Mouse (Mus musculus) heart, postnatal 0 days (tissue): ENCODE measurements at regions not wholly inside any gene's neighbourhood (a gene's known extent, or its start where the extent isn't known, plus 50 kb on each side); places are given as distances from the start of the nearest gene placed in this dataset.

ENCODE experiments used
- ATAC-seq: fragments of 200-750 bp; cut with Nextera tagmentation; 2 replicates; pipeline ENCODE4 v1.8.0; 2017; ENCODE audit warnings: low read depth, moderate number of reproducible peaks, moderate library complexity; ENCODE audit not compliant: insufficient read depth
- DNase-seq: peaks from one replicate; pipeline ENCODE4 v3.0.0-alpha.2; 2016; ENCODE audit warnings: low spot score
- H3K27ac ChIP-seq: fragments of 300-500 bp; sonication (generic); 2 replicates; pipeline ENCODE4 v1.5.1; 2014; ENCODE audit warnings: low read depth, mild to moderate bottlenecking
- H3K27me3 ChIP-seq: fragments of 300-500 bp; sonication (generic); 2 replicates; pipeline ENCODE4 v1.6.1; 2014; ENCODE audit warnings: low read length, mixed read lengths; ENCODE audit not compliant: control insufficient read depth, insufficient read depth
- H3K36me3 ChIP-seq: fragments of 300-500 bp; sonication (generic); replicated peaks from 2 replicates; pipeline ENCODE4 v1.6.1; 2014; ENCODE audit warnings: low read length, mixed read lengths; ENCODE audit not compliant: control insufficient read depth, insufficient read depth
- H3K4me1 ChIP-seq: fragments of 300-500 bp; sonication (generic); 2 replicates; pipeline ENCODE4 v1.6.1; 2014; ENCODE audit warnings: antibody characterized with exemption; ENCODE audit not compliant: control insufficient read depth, insufficient read depth
- H3K4me2 ChIP-seq: fragments of 300-500 bp; sonication (generic); 2 replicates; pipeline ENCODE4 v1.6.1; 2014; ENCODE audit warnings: low read depth, mild to moderate bottlenecking, low read length, moderate library complexity
- H3K4me3 ChIP-seq: fragments of 300-500 bp; sonication (generic); 2 replicates; pipeline ENCODE4 v1.5.1; 2014; ENCODE audit warnings: low read depth, low read length
- H3K9ac ChIP-seq: fragments of 300-500 bp; sonication (generic); replicated peaks from 2 replicates; pipeline ENCODE4 v1.6.1; 2014; ENCODE audit warnings: low read depth, low read length, mixed read lengths
- H3K9me3 ChIP-seq: fragments of 300-500 bp; sonication (generic); replicated peaks from 2 replicates; pipeline ENCODE4 v1.6.1; 2016; ENCODE audit warnings: low read length; ENCODE audit not compliant: control insufficient read depth
- CTCF ChIP-seq: IDR thresholded peaks from 2 replicates; pipeline ENCODE4 v1.5.1; 2016; ENCODE audit warnings: antibody characterized with exemption, control low read depth, low read depth
- EP300 ChIP-seq: IDR thresholded peaks from 2 replicates; pipeline ENCODE4 v1.6.1; 2016; ENCODE audit warnings: antibody characterized with exemption, low read depth
- WGBS: fragments of 180-500 bp; shearing (Covaris S2); extraction: QIAGEN DNeasy Blood & Tissue Kit; methylation state at CpG from one replicate; pipeline ENCODE4 v1.1.7; 2014; 5-methylcytosine and 5-hydroxymethylcytosine counted together

- DNase-seq (no peak), ATAC-seq (no peak)
- H3K9me3 ChIP-seq, result no peaks in the 10 kb centered on the region
- H3K27ac ChIP-seq, result no peak overlapping the region
- no peak for TF ChIP-seq CTCF
- TF ChIP-seq EP300, result no peak
- H3K4me1 ChIP-seq, result no peaks in the 10 kb centered on the region
- H3K4me3 ChIP-seq, result no peak overlapping the region
- no peaks in the 10 kb centered on the region for H3K36me3 ChIP-seq
- no peaks in the 10 kb centered on the region for H3K27me3 ChIP-seq
- no peak overlapping the region for H3K9ac ChIP-seq
- WGBS, result 36% methylated on average over 3 of the region's 3 CpGs
- H3K4me2 ChIP-seq, result no peak overlapping the region
Measured at GRCm38 (mm10) chr3:117049410-117049809, 80.6 kb upstream of the Palmd start.

- Histone ChIP-seq H3K27me3 (no peaks in the 10 kb centered on the region), H3K9me3 (no peaks in the 10 kb centered on the region), H3K4me1 (no peaks in the 10 kb centered on the region), H3K4me3 (no peak overlapping the region), H3K36me3 (no peaks in the 10 kb centered on the region), H3K27ac (no peak overlapping the region), H3K4me2 (no peak overlapping the region), H3K9ac (no peak overlapping the region)
- WGBS, result 63% methylated on average over 4 of the region's 4 CpGs
- TF ChIP-seq EP300, result no peak
- no peak for TF ChIP-seq CTCF
- DNase-seq (no peak), ATAC-seq (no peak)
Measured at GRCm38 (mm10) chr3:117044809-117045208, 76.0 kb upstream of the Palmd start.

GRCm38 (mm10) chr3:117044304-117044703 is 75.5 kb upstream of the Palmd start:
- Histone ChIP-seq H3K27ac (no peak overlapping the region), H3K9me3 (no peaks in the 10 kb centered on the region), H3K4me1 (no peaks in the 10 kb centered on the region), H3K4me2 (no peak overlapping the region), H3K9ac (no peak overlapping the region), H3K36me3 (no peaks in the 10 kb centered on the region), H3K27me3 (no peaks in the 10 kb centered on the region), H3K4me3 (no peak overlapping the region)
- WGBS, result 19% methylated on average over 2 of the region's 2 CpGs
- DNase-seq (peak; percentile 28), ATAC-seq (peak; percentile 24; the same call in 1 of the 2 replicates)
- TF ChIP-seq EP300 (no peak), CTCF (no peak)

GRCm38 (mm10) chr3:117038928-117039300 is 70.1 kb upstream of the Palmd start:
- Histone ChIP-seq H3K4me3 (no peak overlapping the region), H3K27ac (0 out of 2 replicates have a peak overlapping the region, but pooled peaks have one; percentile 22), H3K9ac (no peak overlapping the region), H3K9me3 (no peaks in the 10 kb centered on the region), H3K27me3 (no peaks in the 10 kb centered on the region), H3K4me2 (no peak overlapping the region), H3K4me1 (no peaks in the 10 kb centered on the region), H3K36me3 (no peaks in the 10 kb centered on the region)
- no peak for ATAC-seq
- DNase-seq, result no peak
- 58% methylated on average over 1 of the region's 1 CpGs for WGBS
- TF ChIP-seq EP300 (no peak), CTCF (no peak)

GRCm38 (mm10) chr3:117038280-117038927 is 69.6 kb upstream of the Palmd start:
- no peak overlapping the region for H3K4me2 ChIP-seq
- DNase-seq (peak; percentile 69), ATAC-seq (peak; percentile 66)
- no peaks in the 10 kb centered on the region for H3K9me3 ChIP-seq
- TF ChIP-seq EP300 (no peak), CTCF (no peak)
- H3K27ac ChIP-seq, result peak overlapping the region; percentile 63
- H3K9ac ChIP-seq, result no peak overlapping the region
- H3K4me3 ChIP-seq, result no peak overlapping the region
- no peaks in the 10 kb centered on the region for H3K36me3 ChIP-seq
- 51% methylated on average over 4 of the region's 4 CpGs for WGBS
- H3K27me3 ChIP-seq, result no peaks in the 10 kb centered on the region
- no peaks in the 10 kb centered on the region for H3K4me1 ChIP-seq
